Mouse (Mus musculus) small intestine, adult 2 months (tissue): ENCODE data around the gene Sp2. TPM values are rescaled to one million over a fixed set of nuclear protein-coding genes. Genes with fewer than 3 reads are reported as not detected.

Experiments used
- H3K27ac ChIP-seq: fragments of 200-500 bp; 2 replicates; pipeline ENCODE4 v1.5.1; 2012; ENCODE audit warnings: low read depth, low read length, control low read depth, inconsistent platforms; ENCODE audit not compliant: insufficient read depth
- H3K27me3 ChIP-seq: fragments of 200-500 bp; 2 replicates; pipeline ENCODE4 v1.6.1; 2012; ENCODE audit warnings: mild to moderate bottlenecking, moderate library complexity, low read length, inconsistent platforms; ENCODE audit not compliant: control insufficient read depth, insufficient read depth
- H3K36me3 ChIP-seq: fragments of 200-500 bp; 2 replicates; pipeline ENCODE4 v1.6.1; 2012; ENCODE audit warnings: mild to moderate bottlenecking, low read length, control low read depth, inconsistent platforms; ENCODE audit not compliant: control insufficient read depth, insufficient read depth
- H3K4me1 ChIP-seq: fragments of 200-500 bp; 2 replicates; pipeline ENCODE4 v1.6.1; 2012; ENCODE audit warnings: low read length, inconsistent platforms, mixed read lengths; ENCODE audit not compliant: control insufficient read depth, insufficient read depth, insufficient read length
- H3K4me3 ChIP-seq: fragments of 200-500 bp; 2 replicates; pipeline ENCODE4 v1.5.1; 2012; ENCODE audit warnings: low read depth, mild to moderate bottlenecking, control low read depth, inconsistent platforms, low read length, moderate library complexity
- CTCF ChIP-seq: fragments of 200-500 bp; IDR thresholded peaks from 2 replicates; pipeline ENCODE4 v1.5.1; 2012; ENCODE audit warnings: low read depth, mild to moderate bottlenecking, control low read depth, inconsistent platforms, low read length, moderate library complexity, mixed read lengths; ENCODE audit not compliant: insufficient replicate concordance, insufficient read length; ENCODE audit errors: extremely low read depth
- POLR2A ChIP-seq: fragments of 200-500 bp; IDR thresholded peaks from 2 replicates; pipeline ENCODE4 v1.6.1; 2012; ENCODE audit warnings: low read depth, mild to moderate bottlenecking, control low read depth, inconsistent platforms, low read length, moderate library complexity
- WGBS: fragments of 180-500 bp; shearing (Covaris S2); methylation state at CpG from one replicate; pipeline ENCODE4 v1.1.7; 2018; 5-methylcytosine and 5-hydroxymethylcytosine counted together
- polyA plus RNA-seq: library from polyadenylated mRNA; depleted of rRNA; stranded (reverse); fragments of >200 nt; gene quantifications from 2 replicates; pipeline ENCODE4 v1.2.3, GENCODE M21; 2012

Sp2 gene
- polyA plus RNA-seq, 1 experiment = 20.1 TPM

- TF ChIP-seq CTCF = no peak
- no peak for TF ChIP-seq POLR2A
- Histone ChIP-seq H3K36me3 (peaks cover 13% of the 10 kb centered on the region), H3K27me3 (no peaks in the 10 kb centered on the region), H3K4me1 (peaks cover 27% of the 10 kb centered on the region), H3K27ac (peak within 1 kb of the TSS; percentile 100), H3K4me3 (peak within 1 kb of the TSS; percentile 87)
- WGBS = 21% methylated on average over 2 of the region's 2 CpGs
Observed at GRCm38 (mm10) chr11:96928088-96928487, 54.7 kb downstream of the Sp2 start, which contains the start of gene Prr15l. TSS of gene Prr15l (plus strand) at chr11:96928104.

DNA sequence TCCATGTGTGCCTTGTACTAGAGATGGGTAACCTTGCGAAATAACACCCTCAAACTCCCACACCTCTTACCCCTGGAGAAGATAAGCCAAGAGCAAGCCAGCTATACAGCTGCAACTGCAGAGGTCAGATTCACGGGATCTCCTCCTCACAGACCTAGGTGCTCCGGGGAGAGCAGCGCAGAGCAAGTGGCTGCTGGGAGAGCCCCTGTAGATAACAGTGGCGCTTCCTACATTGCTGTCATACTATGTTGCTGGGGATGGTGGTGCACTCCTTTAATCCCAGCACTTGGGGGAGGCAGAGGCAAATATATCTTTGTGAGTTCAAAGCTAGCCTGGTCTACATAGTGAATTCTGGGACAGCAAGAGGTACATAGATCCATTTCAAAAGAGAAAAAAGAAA, 56.2 kb downstream of the Sp2 start:
- Histone ChIP-seq H3K4me1 (peaks cover 27% of the 10 kb centered on the region), H3K27me3 (no peaks in the 10 kb centered on the region), H3K27ac (peak overlapping the region; percentile 85), H3K4me3 (no peak overlapping the region), H3K36me3 (peaks cover 2% of the 10 kb centered on the region)
- TF ChIP-seq POLR2A = no peak
- TF ChIP-seq CTCF = no peak
- WGBS = 64% methylated on average over 5 of the region's 5 CpGs

DNA sequence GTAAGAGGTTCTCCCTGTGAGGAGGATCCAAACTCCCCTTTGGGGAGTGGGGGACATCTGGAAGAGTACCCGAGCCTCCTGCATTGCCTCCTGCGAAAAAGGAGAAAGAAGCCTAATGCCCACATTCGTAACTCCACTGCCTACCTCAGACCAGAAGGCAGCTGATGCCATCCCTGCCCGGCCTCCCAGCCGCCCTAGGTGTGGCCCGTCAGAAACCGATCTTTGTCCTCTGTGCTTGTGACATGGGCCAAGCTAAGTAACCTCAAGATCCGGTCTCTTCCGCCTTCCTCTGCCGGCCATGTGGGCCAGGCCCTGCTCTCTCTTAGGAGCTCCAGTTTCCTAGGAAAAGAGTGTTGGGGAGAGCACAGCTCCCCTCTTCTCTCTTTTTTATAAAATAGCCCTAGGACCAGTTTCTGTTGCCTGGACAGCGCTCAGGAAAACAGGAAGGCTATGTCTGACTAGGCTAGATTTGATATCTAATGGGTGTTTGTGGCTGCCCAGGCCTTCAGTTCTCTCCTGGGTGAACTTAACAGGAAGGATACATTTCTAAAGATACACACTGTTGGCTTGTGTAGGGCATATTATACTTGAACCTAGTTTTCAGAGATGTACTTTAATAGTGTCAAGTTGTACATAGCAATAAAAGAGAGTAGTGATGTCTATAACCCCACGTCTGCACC, 57.1 kb downstream of the Sp2 start:
- Histone ChIP-seq H3K4me1 (peaks cover 34% of the 10 kb centered on the region), H3K4me3 (no peak overlapping the region; the same call in 1 of the 2 replicates), H3K27ac (peak overlapping the region; percentile 94), H3K27me3 (no peaks in the 10 kb centered on the region), H3K36me3 (no peaks in the 10 kb centered on the region)
- TF ChIP-seq POLR2A (peak; percentile 53; the same call in 1 of the 2 replicates), CTCF (no peak)
- 31% methylated on average over 12 of the region's 12 CpGs for WGBS

GRCm38 (mm10) chr11:96924861-96925260, 57.9 kb downstream of the Sp2 start:
- no peak for TF ChIP-seq POLR2A
- TF ChIP-seq CTCF = no peak
- 60% methylated on average over 11 of the region's 11 CpGs for WGBS
- Histone ChIP-seq H3K36me3 (no peaks in the 10 kb centered on the region), H3K4me3 (no peak overlapping the region), H3K27me3 (no peaks in the 10 kb centered on the region), H3K27ac (peak overlapping the region; percentile 94), H3K4me1 (peaks cover 39% of the 10 kb centered on the region)

- peaks cover 34% of the 10 kb centered on the region for H3K4me1 ChIP-seq
- 19% methylated on average over 6 of the region's 6 CpGs for WGBS
- no peaks in the 10 kb centered on the region for H3K36me3 ChIP-seq
- peak overlapping the region; percentile 97 for H3K27ac ChIP-seq
- H3K4me3 ChIP-seq = no peak overlapping the region
- no peaks in the 10 kb centered on the region for H3K27me3 ChIP-seq
- no peak for TF ChIP-seq CTCF
- no peak for TF ChIP-seq POLR2A
Observed at GRCm38 (mm10) chr11:96919003-96919402, 63.8 kb downstream of the Sp2 start.

DNA sequence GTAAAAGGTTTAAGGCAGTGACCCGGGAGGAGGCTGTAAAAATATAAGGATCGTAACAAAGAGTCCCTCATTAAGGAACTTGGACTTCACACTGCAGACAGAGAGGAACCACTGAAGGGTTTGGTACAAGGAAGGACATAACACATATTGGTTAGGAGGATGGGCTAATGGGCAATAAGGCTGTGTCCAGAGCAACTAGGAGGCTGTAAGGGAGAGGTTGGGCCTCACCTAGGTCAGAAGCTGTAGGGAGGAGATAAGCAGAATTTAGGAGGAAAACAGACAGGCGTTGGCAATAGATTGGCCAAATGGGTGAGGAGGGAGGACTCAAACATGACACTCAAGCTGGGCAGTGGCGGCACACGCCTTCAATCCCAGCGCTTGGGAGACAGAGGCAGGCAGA, 65.3 kb downstream of the Sp2 start:
- Histone ChIP-seq H3K36me3 (no peaks in the 10 kb centered on the region), H3K27me3 (no peaks in the 10 kb centered on the region), H3K4me1 (peaks cover 34% of the 10 kb centered on the region), H3K27ac (peak overlapping the region; percentile 97), H3K4me3 (no peak overlapping the region)
- 38% methylated on average over 6 of the region's 6 CpGs for WGBS
- no peak for TF ChIP-seq CTCF

GRCm38 (mm10) chr11:96916885-96917396, 65.8 kb downstream of the Sp2 start:
- Histone ChIP-seq H3K36me3 (no peaks in the 10 kb centered on the region), H3K4me3 (peak overlapping the region; percentile 15; the same call in 1 of the 2 replicates), H3K27ac (peak overlapping the region; percentile 97), H3K27me3 (no peaks in the 10 kb centered on the region), H3K4me1 (peaks cover 34% of the 10 kb centered on the region)
- WGBS = 10% methylated on average over 13 of the region's 13 CpGs
- TF ChIP-seq CTCF (no peak), POLR2A (no peak)
